9 mouse cellular contexts compared by ENCODE assay signal in the genomic region with DNA sequence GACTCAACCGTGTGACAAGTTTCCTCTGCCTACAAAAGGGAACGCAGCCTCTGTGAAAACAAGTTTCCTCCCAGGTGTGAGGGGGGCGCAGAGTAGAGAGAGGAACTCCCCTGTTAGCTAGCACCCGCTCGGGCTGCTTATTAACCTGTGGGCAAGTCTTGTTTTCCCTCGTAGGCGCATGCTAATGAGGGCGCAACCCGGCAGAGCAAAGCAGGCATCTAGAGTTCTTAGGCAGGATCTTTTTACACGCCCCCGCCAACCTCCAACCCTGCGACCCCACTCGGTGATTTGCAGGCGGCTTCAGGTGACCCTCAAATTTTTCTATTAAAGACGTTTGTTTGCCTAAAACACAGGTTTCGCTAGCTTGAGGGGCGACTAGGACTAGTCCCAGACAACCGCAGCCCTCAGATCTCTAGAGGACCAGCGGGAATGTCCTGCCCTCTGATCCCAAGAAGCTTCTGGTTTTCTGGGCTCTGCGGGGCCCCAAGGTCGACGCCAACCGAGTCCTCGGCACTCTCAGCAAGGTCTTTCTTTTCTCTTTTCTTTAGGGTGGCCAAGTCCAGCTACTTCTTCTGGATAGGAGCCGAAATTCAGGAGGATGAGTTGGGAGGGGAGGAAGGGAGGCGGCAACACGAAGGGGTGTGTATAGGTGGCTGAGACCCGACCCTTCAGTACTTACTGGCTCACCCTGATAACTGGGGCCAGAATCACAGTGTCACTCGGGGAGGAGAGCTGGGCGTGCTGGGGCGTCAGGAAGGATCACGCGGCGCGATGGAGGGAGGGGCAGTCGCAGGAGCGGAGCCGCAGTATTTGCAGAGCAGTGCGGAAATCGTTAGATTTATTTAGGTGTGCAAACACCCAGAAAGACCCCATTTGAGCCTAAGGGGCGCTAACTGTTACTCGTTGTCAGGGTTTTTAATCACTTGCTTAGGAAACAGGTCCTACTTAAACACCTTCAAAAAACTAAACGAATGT. TPM values are rescaled to one million over a fixed set of nuclear protein-coding genes. Genes with fewer than 3 reads are reported as not detected.
DNase-seq lines count a peak whose midpoint lies in the region; ATAC-seq and TF ChIP-seq lines count a peak whose summit lies in the region.
"Had no signal": no experiment of that assay in that cellular context is flagged by ENCODE, and none has a peak within 500 bp of the region (broad histone marks: within the 10 kb centered on the region; RNA-seq: fewer than 3 reads in every experiment).

No protein-coding gene starts in this region.

- no peak overlapping the region for H3K4me2 ChIP-seq in hindbrain, postnatal 0 days (ENCODE audit: low read depth, low read length)
- peak overlapping the region; percentile 19 for H3K4me2 ChIP-seq in limb, embryonic 15.5 days

- no peaks in the 10 kb centered on the region for H3K36me3 ChIP-seq in E14TG2a.4 (ENCODE audit: insufficient read depth, low read length)
- H3K36me3 ChIP-seq in hindbrain, postnatal 0 days (ENCODE audit: insufficient read depth, low read length): no peaks in the 10 kb centered on the region
- no peaks in the 10 kb centered on the region for H3K36me3 ChIP-seq in limb, embryonic 15.5 days

- H3K27me3 ChIP-seq in E14TG2a.4 (ENCODE audit: insufficient read depth, low read length): peaks cover 88% of the 10 kb centered on the region
- peaks cover 79% of the 10 kb centered on the region for H3K27me3 ChIP-seq in hindbrain, postnatal 0 days (ENCODE audit: insufficient read depth, low read length)
- peaks cover 92% of the 10 kb centered on the region for H3K27me3 ChIP-seq in limb, embryonic 15.5 days

- DNase-seq in hindbrain, postnatal 0 days (ENCODE audit: low spot score): no peak
- DNase-seq in gastrocnemius, adult 18-20 months (ENCODE audit: low spot score): no peak
- DNase-seq in ovary, adult 18-20 months (ENCODE audit: low spot score): no peak
- no peak for DNase-seq in layer of hippocampus, adult 11-12 months (ENCODE audit: low spot score)
- no peak for DNase-seq in adrenal gland, postnatal 36 days

- peak; percentile 22; the same call in 1 of the 2 replicates for ATAC-seq in common myeloid progenitor, adult 5-6 weeks (replicated peaks; ENCODE audit: low read depth, poor library complexity, severe bottlenecking)
- ATAC-seq in hindbrain, postnatal 0 days: 0 out of 2 replicates have a peak, but pooled peaks have one; percentile 33
- no peak for ATAC-seq in limb, embryonic 15.5 days (ENCODE audit: insufficient number of reproducible peaks, low FRiP score, low TSS enrichment, low read depth)

- TF ChIP-seq CTCF in E14TG2a.4 (conservative IDR thresholded peaks at IDR 0.05; ENCODE audit: low read length): no peak
- no peak for TF ChIP-seq CTCF in hindbrain, postnatal 0 days (IDR thresholded peaks at IDR 0.05; ENCODE audit: low read depth)

- H3K4me3 ChIP-seq in E14TG2a.4 (replicated peaks; ENCODE audit: low read length): peak overlapping the region; percentile 48
- no peak overlapping the region for H3K4me3 ChIP-seq in hindbrain, postnatal 0 days (ENCODE audit: low read length)
- peak overlapping the region; percentile 4; the same call in 1 of the 2 replicates for H3K4me3 ChIP-seq in limb, embryonic 15.5 days

- H3K9ac ChIP-seq in hindbrain, postnatal 0 days (replicated peaks; ENCODE audit: low read length): no peak overlapping the region
- no peak overlapping the region for H3K9ac ChIP-seq in limb, embryonic 15.5 days

- no peaks in the 10 kb centered on the region for H3K9me3 ChIP-seq in E14TG2a.4 (ENCODE audit: low read length)
- H3K9me3 ChIP-seq in hindbrain, postnatal 0 days (ENCODE audit: low read length): no peaks in the 10 kb centered on the region
- H3K9me3 ChIP-seq in limb, embryonic 15.5 days: no peaks in the 10 kb centered on the region

- H3K4me1 ChIP-seq in E14TG2a.4 (replicated peaks; ENCODE audit: low read depth, low read length): peaks cover 42% of the 10 kb centered on the region
- no peaks in the 10 kb centered on the region for H3K4me1 ChIP-seq in hindbrain, postnatal 0 days (ENCODE audit: insufficient read depth, low read length)
- peaks cover 25% of the 10 kb centered on the region for H3K4me1 ChIP-seq in limb, embryonic 15.5 days

- under 1% methylated on average over 43 of the region's 43 CpGs for WGBS in hindbrain, postnatal 0 days
- WGBS in limb, embryonic 15.5 days: 2% methylated on average over 43 of the region's 43 CpGs

- no peak overlapping the region for H3K27ac ChIP-seq in hindbrain, postnatal 0 days
- no peak overlapping the region for H3K27ac ChIP-seq in limb, embryonic 15.5 days

RNA-seq across cellular contexts. Expression of a gene that starts 8.5 kb away (rescaled TPM):
- total RNA-seq in common myeloid progenitor, adult 5-6 weeks (2017): not detected in 2 replicates
- 0.14 and 0.52 TPM in 2 replicates for total RNA-seq in hindbrain, postnatal 0 days (2014; rRNA removed)
- 0.03 and 0.09 TPM in 2 replicates for polyA plus RNA-seq in hindbrain, postnatal 0 days (2015; fragmentation: Nextera tagmentation; extraction: Ambion mirVana)
- 0.96 and 1.1 TPM in 2 replicates for polyA plus RNA-seq in limb, embryonic 15.5 days (2015; fragmentation: Nextera tagmentation; extraction: Ambion mirVana)
- total RNA-seq in gastrocnemius, adult 18-20 months (2021): under 1 TPM; 0.17 to 0.50 TPM
- total RNA-seq in adrenal gland, postnatal 36 days (2021): not detected
- polyA plus RNA-seq: heart, embryonic 16.5 days had no signal
